Mouse (Mus musculus): ENCODE measurements at regions not wholly inside any gene's neighbourhood (a gene's known extent, or its start where the extent isn't known, plus 50 kb on each side); places are given as distances from the start of the nearest gene placed in this dataset.

DNA sequence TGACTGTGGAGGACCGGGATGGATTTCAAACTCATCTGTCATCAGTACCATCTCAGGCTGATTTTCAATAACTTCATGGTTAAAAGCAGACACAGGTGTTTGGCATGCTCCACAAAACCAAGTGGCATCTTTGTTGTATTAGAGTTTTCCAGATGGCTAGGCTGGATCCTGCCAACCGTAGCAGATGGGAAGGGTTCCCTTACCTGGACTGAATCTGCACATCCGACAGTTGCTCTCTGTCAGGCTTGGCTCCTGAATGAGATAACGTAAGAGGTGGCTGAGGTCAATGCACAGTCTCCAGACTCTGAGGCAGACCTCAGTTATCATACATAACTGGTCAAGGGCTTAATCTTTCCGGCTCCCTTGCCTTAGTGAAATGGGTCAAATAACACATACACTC, 99.0 kb upstream of the Ankrd1 start:
- TF ChIP-seq CTCF (conservative IDR thresholded peaks at IDR 0.05; ENCODE audit: low read length) (no peak), NANOG (IDR thresholded peaks at IDR 0.05; ENCODE audit: borderline replicate concordance, low read length) (no peak)

Data from E14TG2a.4 (cell line).